Mouse (Mus musculus) embryonic facial prominence, embryonic 10.5 days (tissue): ENCODE data around the gene Usp9x. TPM values are rescaled to one million over a fixed set of nuclear protein-coding genes. Genes with fewer than 3 reads are reported as not detected.

Source experiments
- DNase-seq: peaks from one replicate; pipeline ENCODE4 v3.0.0-alpha.2; 2017; ENCODE audit warnings: low spot score
- H3K27ac ChIP-seq: fragments of 300-500 bp; sonication (generic); replicated peaks from 2 replicates; pipeline ENCODE4 v1.5.1; 2016; ENCODE audit warnings: mild to moderate bottlenecking
- H3K27me3 ChIP-seq: fragments of 300-500 bp; sonication (generic); replicated peaks from 2 replicates; pipeline ENCODE4 v1.6.1; 2016; ENCODE audit warnings: low read depth, mild to moderate bottlenecking; ENCODE audit not compliant: poor library complexity, severe bottlenecking
- H3K36me3 ChIP-seq: fragments of 300-500 bp; sonication (generic); replicated peaks from 2 replicates; pipeline ENCODE4 v1.6.1; 2016; ENCODE audit warnings: mild to moderate bottlenecking, moderate library complexity
- H3K4me1 ChIP-seq: fragments of 300-500 bp; sonication (generic); 2 replicates; pipeline ENCODE4 v1.6.1; 2016
- H3K4me3 ChIP-seq: fragments of 300-500 bp; sonication (generic); 2 replicates; pipeline ENCODE4 v1.5.1; 2016; ENCODE audit warnings: mild to moderate bottlenecking, moderate library complexity
- H3K9me3 ChIP-seq: fragments of 300-500 bp; sonication (generic); 2 replicates; pipeline ENCODE4 v1.6.1; 2016; ENCODE audit warnings: mild to moderate bottlenecking
- WGBS: fragments of 180-500 bp; shearing (Covaris S2); methylation state at CpG from one replicate; pipeline ENCODE4 v1.1.7; 2016; 5-methylcytosine and 5-hydroxymethylcytosine counted together
- polyA plus RNA-seq: library from polyadenylated mRNA; unstranded; fragments of >200 nt; fragmentation: Nextera tagmentation; extraction: Ambion mirVana; gene quantifications from 2 replicates; pipeline ENCODE4 v1.2.1, GENCODE M21; 2016

Usp9x gene
- 40.9 TPM in 2 replicates for polyA plus RNA-seq

DNA sequence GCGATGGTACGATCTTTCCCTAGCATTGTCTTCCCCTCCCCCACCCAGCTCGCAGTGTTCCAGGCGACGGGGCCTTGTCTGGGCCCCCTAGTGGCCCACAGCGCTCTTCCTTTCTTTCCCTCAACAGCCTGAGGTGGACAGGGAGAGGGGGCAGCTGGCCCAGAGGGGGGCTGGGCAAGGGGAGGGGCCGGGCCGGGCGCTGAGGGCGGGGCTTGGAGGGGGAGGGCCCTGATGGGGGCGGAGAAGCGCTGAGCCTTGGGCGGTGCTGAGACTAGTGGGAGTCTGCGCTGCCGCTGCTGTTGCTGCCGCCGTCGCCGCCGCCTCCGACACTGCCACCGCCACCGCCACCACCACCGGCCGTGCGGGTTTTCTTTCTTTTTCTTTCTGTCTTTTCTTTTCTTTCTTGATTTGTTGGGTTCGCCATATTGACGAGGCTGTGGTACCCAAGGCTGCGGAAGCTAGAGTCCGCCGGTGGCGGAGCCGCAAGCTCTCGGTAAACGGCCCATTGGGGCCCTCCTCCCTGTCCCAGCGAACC lies at the start of gene Usp9x:
Usp9x (plus strand) TSS at position 258 of the 535 bp plus-strand sequence.
- H3K36me3 ChIP-seq, result no peaks in the 10 kb centered on the region; the same call in 1 of the 2 replicates
- WGBS, result 12% methylated on average over 34 of the region's 36 CpGs
- H3K9me3 ChIP-seq, result peaks cover 12% of the 10 kb centered on the region; the same call in 1 of the 2 replicates
- peaks cover 33% of the 10 kb centered on the region for H3K27me3 ChIP-seq
- H3K4me3 ChIP-seq, result peak within 1 kb of the TSS; percentile 73
- peak within 1 kb of the TSS; percentile 90 for H3K27ac ChIP-seq
- H3K4me1 ChIP-seq, result no peaks in the 10 kb centered on the region
- DNase-seq, result peak; percentile 95

DNA sequence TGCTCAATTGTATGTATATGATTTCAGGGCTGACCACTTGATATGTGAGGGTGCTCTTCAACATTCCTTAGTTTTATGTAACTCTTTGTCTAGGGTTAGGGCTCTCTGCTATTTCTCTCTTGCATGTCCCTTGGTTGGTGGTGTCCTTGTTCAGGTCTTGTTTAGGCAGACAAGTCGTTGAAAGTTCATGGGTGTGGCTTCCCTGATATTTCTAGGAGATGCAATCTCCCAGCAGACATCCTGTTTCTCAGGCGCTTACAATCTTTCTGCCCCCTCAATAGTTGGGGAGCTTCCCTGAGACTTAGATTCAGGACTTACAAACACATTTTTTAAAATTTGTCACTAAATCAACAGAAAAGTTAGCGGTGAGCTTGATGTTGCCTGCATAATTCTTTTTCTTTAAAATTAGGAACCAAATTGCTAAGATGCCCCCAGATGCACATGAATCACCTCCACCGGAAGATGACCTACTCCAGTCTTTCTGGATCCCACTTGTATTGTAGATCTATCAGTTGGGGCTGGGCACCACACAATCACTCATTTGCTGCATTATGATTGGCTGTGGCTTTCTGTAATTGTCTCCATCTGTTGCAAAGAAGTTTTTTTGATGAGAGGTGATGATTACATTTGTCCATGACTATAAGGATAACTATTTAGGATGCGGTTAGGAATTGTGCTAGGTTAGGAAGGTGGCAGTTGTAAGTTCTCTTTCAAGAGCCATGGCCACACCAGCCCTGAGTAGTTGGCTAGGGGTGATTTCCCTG lies 48.6 kb upstream of the Usp9x start:
- H3K9me3 ChIP-seq, result no peaks in the 10 kb centered on the region
- WGBS, result 84% methylated on average over 5 of the region's 5 CpGs
- H3K27ac ChIP-seq, result no peak overlapping the region
- DNase-seq, result no peak
- no peaks in the 10 kb centered on the region for H3K4me1 ChIP-seq
- H3K4me3 ChIP-seq, result no peak overlapping the region
- no peaks in the 10 kb centered on the region for H3K36me3 ChIP-seq
- H3K27me3 ChIP-seq, result peaks cover 33% of the 10 kb centered on the region

DNA sequence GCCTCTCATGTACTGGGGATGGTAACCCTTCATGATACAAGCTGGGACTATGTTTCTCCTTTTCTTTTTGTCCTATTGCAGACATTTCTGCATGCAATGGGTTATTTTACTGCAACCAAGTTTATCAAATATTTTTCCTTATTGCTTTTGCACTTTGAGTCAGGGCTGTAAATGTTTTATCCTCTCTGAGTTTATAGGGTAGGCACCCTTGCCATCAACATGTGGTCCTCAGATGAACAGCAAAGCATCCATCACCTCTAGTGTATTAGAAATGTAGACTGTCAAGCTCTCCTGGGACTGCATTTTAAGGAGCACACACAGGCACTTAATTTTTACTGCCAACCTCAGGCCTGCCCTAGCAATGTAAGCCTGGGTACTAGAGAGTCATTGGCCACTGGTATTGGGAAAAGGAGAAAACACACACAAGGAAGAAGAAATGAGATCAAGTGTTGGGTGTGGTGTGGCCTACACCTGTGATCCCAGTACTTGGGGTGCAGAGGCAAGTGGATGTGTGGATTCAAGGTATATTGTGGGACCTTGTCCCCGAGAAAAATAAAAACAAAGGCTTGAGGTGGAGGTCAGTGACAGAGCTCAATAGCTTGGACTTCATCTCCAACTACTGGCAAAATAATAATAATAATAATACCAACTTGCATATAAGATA lies 46.6 kb upstream of the Usp9x start:
- H3K9me3 ChIP-seq, result no peaks in the 10 kb centered on the region
- no peak for DNase-seq
- H3K36me3 ChIP-seq, result no peaks in the 10 kb centered on the region
- no peak overlapping the region for H3K27ac ChIP-seq
- no peaks in the 10 kb centered on the region for H3K4me1 ChIP-seq
- H3K4me3 ChIP-seq, result no peak overlapping the region
- 82% methylated on average over 1 of the region's 1 CpGs for WGBS
- H3K27me3 ChIP-seq, result peaks cover 33% of the 10 kb centered on the region

DNA sequence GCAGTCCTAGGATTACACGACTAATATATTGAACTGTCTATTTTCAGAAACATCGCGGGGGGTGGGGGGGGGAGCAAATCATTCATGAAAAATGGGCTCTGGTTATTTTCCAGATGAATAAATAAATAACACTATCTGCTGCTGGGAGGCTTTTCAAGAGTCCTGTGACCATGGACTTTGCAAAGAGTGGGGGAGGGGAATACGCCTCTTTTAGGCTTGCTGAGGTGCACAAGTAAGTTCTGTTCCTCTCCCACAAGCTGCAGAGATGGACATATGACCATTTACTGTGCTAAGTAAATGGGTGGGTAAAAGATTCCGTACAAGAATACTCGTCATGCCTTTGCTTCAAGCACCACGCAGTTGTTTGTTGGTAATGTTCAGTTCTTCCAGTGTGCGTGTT lies 46.0 kb upstream of the Usp9x start:
- no peaks in the 10 kb centered on the region for H3K36me3 ChIP-seq
- H3K27me3 ChIP-seq, result peaks cover 33% of the 10 kb centered on the region
- no peaks in the 10 kb centered on the region for H3K9me3 ChIP-seq
- DNase-seq, result no peak
- 82% methylated on average over 8 of the region's 8 CpGs for WGBS
- no peaks in the 10 kb centered on the region for H3K4me1 ChIP-seq
- no peak overlapping the region for H3K4me3 ChIP-seq
- no peak overlapping the region for H3K27ac ChIP-seq

DNA sequence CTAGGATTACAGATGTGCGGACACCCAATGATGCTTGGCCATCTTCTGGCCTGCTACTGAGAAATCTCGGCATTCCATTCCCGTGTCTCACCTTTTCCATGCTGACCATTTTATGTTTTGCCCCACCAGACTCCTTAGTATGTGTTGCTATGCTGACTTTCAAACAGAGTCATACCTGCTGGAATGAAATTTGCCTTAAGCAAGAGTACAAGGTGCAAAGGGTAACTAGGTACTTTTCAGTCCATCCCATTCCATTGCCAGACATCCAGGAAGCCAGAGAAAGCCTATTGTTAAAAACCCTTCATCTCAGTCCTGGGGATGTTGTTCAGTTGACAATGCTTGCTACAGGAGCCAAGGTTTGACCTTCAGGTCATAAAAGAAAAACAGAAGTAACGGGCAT lies 43.1 kb upstream of the Usp9x start:
- no peak for DNase-seq
- Histone ChIP-seq H3K36me3 (no peaks in the 10 kb centered on the region), H3K4me3 (no peak overlapping the region), H3K9me3 (no peaks in the 10 kb centered on the region), H3K27ac (no peak overlapping the region), H3K4me1 (no peaks in the 10 kb centered on the region), H3K27me3 (peaks cover 36% of the 10 kb centered on the region)
- WGBS, result 81% methylated on average over 4 of the region's 4 CpGs

DNA sequence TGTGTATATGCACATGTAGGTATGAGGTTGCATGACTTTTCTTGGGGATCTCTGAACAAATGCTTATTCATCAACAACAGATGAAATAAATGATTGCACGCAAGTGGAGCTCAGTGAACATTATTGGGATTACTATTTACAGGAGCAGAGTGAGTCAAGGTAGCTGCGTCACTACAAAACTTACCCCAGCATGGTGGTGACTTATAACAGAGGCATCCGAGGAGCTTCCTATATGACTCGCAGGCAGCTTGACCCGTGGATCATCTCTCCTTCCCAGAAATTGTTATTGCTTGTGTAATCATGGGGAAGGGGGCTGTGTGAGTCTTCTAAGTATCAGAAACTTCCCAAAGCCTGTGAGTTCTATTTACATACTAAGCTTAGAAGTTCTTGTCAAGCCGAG lies 41.3 kb upstream of the Usp9x start:
- WGBS, result 90% methylated on average over 6 of the region's 6 CpGs
- H3K27ac ChIP-seq, result no peak overlapping the region

DNA sequence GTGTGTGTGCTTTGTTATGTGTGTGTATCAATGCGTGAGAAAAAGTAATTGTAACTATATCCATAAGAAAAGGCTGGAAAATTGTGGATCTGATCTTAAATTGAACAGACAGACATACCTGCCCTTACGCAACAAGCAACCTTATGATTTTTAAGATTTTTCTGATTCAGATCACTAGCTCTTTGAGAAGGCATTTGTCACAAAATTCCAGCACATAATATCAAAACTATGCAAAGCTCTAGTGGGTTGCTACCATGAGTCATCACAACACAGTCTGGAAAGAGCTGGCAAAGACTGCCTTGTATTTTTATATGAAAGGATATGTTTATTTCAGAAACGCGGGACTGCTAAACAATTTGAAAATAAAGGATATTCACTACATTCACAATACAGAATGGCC lies 34.2 kb upstream of the Usp9x start:
- no peak overlapping the region for H3K4me3 ChIP-seq
- DNase-seq, result no peak
- no peaks in the 10 kb centered on the region for H3K4me1 ChIP-seq
- no peaks in the 10 kb centered on the region for H3K36me3 ChIP-seq
- no peak overlapping the region for H3K27ac ChIP-seq
- H3K27me3 ChIP-seq, result peaks cover 58% of the 10 kb centered on the region
- WGBS, result 86% methylated on average over 4 of the region's 4 CpGs
- no peaks in the 10 kb centered on the region for H3K9me3 ChIP-seq

More for the DNA sequence above, 41.3 kb upstream of the Usp9x start:
- no peak for DNase-seq
- Histone ChIP-seq H3K36me3 (no peaks in the 10 kb centered on the region), H3K4me1 (no peaks in the 10 kb centered on the region), H3K9me3 (no peaks in the 10 kb centered on the region), H3K4me3 (no peak overlapping the region), H3K27me3 (peaks cover 37% of the 10 kb centered on the region)

DNA sequence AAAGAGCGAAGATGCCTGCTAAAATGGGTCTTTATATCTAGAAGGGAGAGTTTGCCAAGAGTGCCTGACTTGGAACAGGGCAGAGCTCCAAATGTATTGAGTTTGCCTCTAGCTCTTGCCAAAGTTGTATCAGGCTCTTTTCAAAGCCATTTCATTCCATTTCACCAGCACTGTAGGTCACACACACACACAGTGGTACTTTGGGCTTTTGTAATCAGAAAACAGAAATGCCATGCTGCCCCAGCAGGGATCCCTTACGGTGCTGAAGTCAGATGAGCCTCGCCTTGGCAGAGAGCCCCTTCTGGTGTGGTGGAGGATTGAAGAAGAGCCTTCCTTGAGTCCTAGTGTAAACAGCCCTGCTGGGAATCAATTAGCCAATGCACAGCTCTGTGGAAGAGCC lies 32.1 kb upstream of the Usp9x start:
- Histone ChIP-seq H3K4me1 (no peaks in the 10 kb centered on the region), H3K9me3 (no peaks in the 10 kb centered on the region), H3K27me3 (peaks cover 67% of the 10 kb centered on the region), H3K36me3 (no peaks in the 10 kb centered on the region), H3K27ac (no peak overlapping the region), H3K4me3 (no peak overlapping the region)
- DNase-seq, result no peak
- WGBS, result 57% methylated on average over 3 of the region's 3 CpGs

DNA sequence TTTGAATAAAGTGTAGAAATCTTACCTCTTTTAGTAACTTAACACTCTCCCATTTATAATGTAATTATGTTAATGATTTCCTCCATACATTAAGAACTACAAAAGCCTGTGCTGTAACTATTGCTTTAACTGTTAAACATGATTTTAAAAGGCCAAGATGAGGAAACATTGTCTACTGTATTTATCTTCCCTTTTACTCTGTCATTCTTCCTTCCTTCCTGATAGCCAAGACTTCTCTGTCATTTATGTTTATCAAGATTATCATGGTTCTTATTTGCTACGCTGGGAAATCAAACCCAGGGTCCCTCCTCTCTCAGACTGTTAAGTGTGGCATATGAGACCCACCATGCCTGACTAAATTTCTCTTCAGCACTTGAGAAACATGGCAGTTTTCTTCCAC lies 30.9 kb upstream of the Usp9x start:
- Histone ChIP-seq H3K27me3 (peaks cover 64% of the 10 kb centered on the region), H3K36me3 (no peaks in the 10 kb centered on the region), H3K9me3 (no peaks in the 10 kb centered on the region), H3K27ac (no peak overlapping the region), H3K4me3 (no peak overlapping the region), H3K4me1 (no peaks in the 10 kb centered on the region)
- no peak for DNase-seq
- WGBS, result 56% methylated on average over 1 of the region's 1 CpGs

DNA sequence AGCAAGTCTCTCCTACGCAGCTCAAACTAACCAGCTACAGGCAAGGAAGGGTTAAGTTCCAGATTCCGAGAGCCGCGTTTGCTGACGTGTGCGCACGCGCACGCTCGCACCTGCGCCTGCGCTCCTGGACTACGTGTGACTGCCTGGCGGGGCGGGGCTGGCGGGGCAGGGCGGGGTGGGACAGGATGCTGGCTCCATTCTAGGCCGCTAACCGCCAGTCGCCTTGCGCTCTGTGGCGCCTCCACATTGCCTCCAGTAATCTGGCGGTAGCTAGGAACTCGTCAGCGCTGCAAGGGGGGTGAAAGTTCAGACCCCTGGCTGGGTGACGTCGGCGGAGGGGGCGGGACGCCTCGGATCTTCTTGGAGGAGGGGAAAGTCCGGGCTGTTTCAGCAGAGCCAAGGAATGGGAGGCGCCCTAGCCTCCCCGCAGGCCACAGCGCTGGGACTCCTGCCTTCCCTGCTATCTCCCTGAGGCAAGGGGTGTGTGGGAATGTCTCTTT lies 29.6 kb upstream of the Usp9x start:
- Histone ChIP-seq H3K27me3 (peaks cover 65% of the 10 kb centered on the region), H3K36me3 (no peaks in the 10 kb centered on the region), H3K27ac (peak overlapping the region; percentile 85), H3K9me3 (no peaks in the 10 kb centered on the region), H3K4me1 (no peaks in the 10 kb centered on the region), H3K4me3 (peak overlapping the region; percentile 57)
- WGBS, result 12% methylated on average over 35 of the region's 35 CpGs
- peak; percentile 93 for DNase-seq

DNA sequence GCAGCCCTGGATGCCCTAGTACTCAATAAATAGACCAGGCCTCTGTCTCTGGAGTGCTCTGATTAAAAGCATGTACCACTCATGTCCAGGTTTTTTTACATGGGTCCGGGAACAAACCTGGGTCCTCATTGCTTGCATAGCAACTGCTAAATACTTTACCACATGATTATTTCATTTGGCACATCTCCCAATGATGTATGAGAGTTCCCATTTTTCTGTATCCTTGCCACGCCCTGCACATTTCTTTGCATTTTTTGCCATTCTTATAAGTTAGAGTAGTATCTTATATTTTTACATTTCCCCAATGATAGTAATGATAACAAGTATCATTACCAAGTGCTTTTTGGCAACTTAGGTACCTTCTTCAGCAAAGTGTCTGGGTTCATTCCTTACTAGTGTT lies 27.5 kb upstream of the Usp9x start:
- Histone ChIP-seq H3K4me3 (no peak overlapping the region), H3K9me3 (no peaks in the 10 kb centered on the region), H3K36me3 (no peaks in the 10 kb centered on the region), H3K27ac (no peak overlapping the region), H3K4me1 (peaks cover 7% of the 10 kb centered on the region), H3K27me3 (peaks cover 82% of the 10 kb centered on the region)
- WGBS, result 91% methylated on average over 2 of the region's 2 CpGs
- no peak for DNase-seq

DNA sequence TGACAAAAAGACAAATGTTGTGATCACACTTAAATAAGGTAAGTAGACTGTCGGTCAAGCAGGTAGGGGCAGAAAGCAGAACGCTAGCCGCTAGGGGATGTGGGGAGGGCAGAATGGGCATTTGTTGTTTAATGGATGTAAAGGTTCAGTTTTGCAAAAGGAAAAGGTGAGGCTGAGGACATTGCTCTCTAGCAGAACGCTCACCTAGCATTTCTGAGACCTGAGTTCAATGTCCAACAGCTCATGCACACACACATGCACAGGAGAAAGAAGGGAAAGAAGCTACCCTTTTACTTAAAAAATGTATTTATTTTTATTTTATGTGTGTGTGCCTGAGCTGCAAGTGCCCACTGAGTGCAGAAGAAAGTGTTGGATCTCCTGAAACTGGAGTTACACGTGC lies 26.6 kb upstream of the Usp9x start:
- no peak for DNase-seq
- 81% methylated on average over 5 of the region's 5 CpGs for WGBS
- Histone ChIP-seq H3K27ac (no peak overlapping the region), H3K9me3 (no peaks in the 10 kb centered on the region), H3K27me3 (peaks cover 78% of the 10 kb centered on the region), H3K36me3 (no peaks in the 10 kb centered on the region), H3K4me3 (no peak overlapping the region), H3K4me1 (peaks cover 7% of the 10 kb centered on the region)
